Mouse (Mus musculus): ENCODE measurements around the gene Reln.

- TF ChIP-seq CTCF (IDR thresholded peaks at IDR 0.05; ENCODE audit: borderline replicate concordance, insufficient read depth, low read depth, low read length): no peak
- TF ChIP-seq POLR2A (IDR thresholded peaks at IDR 0.05; ENCODE audit: borderline replicate concordance, insufficient read depth, low read length): no peak
These were observed 237.6 kb downstream of the Reln start for GRCm38 (mm10) chr5:22106811-22107485.

Data from cerebellum, adult 2 months (tissue).